Mouse (Mus musculus) C2C12 (cell line): Measurements from ENCODE around the gene Fry.

Source experiments
- CTCF ChIP-seq: IDR thresholded peaks from one replicate; pipeline ENCODE4 v1.5.1; 2011; ENCODE audit not compliant: control insufficient read depth, insufficient read depth, insufficient read length
- MYOD1 ChIP-seq: IDR thresholded peaks from one replicate; pipeline ENCODE4 v1.6.1; 2011; ENCODE audit warnings: low read depth; ENCODE audit not compliant: control insufficient read depth, insufficient read length
- USF1 ChIP-seq: IDR thresholded peaks from one replicate; pipeline ENCODE4 v1.6.1; 2011; ENCODE audit warnings: low read depth, mild to moderate bottlenecking, control low read depth, moderate library complexity

DNA sequence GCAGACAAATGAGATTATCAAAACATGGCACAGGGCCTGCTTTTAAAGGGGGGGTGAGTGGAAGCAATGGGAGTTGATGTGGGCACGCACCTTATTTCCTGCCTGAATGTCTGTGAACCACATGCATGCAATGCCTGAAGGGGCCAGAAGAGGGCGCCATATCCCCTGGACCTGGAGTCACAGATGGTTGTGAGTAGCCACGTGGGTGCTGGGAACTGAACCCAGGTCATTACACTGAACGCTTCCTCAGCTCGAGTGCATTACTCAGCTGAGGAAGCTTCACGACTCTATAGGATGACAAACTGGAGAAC, 1.6 kb upstream of the Fry start:
- TF ChIP-seq USF1, result no peak
- no peak for TF ChIP-seq CTCF
- TF ChIP-seq MYOD1, result no peak
